Mouse (Mus musculus) G1E-ER4 (cell line): ENCODE data around the gene Atoh7. TPM values are rescaled to one million over a fixed set of nuclear protein-coding genes. Genes with fewer than 3 reads are reported as not detected.

ENCODE experiments used
- GATA1 ChIP-seq: IDR thresholded peaks from one replicate; pipeline ENCODE4 v1.8.0; 2012; ENCODE audit warnings: low read length, inconsistent platforms
- polyA plus RNA-seq: library from polyadenylated mRNA; stranded (reverse); fragments of >175 nt; gene quantifications from 2 replicates; pipeline ENCODE4 v1.2.3, GENCODE M21; 2012

The Atoh7 gene
- polyA plus RNA-seq, 1 experiment: not detected

DNA sequence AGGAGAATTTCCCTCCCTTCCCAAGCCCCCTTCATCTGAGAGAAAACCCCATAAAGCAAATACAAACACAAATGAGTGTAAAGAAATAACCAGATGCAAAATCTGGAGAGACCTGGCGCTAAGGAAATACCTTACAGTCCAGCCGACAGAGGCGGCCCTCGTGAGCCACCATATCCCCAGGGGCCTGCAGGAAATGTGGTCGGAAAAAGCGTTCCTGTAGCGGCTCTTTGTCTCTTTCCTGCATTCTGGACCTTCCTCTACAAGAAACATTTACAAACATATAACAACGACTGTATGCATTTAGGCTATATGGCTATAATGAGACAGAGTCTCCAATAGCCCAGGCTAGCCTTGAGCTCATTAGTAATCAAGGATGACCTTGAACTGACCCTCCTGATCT, 23.7 kb downstream of the Atoh7 start:
- TF ChIP-seq GATA1: no peak

DNA sequence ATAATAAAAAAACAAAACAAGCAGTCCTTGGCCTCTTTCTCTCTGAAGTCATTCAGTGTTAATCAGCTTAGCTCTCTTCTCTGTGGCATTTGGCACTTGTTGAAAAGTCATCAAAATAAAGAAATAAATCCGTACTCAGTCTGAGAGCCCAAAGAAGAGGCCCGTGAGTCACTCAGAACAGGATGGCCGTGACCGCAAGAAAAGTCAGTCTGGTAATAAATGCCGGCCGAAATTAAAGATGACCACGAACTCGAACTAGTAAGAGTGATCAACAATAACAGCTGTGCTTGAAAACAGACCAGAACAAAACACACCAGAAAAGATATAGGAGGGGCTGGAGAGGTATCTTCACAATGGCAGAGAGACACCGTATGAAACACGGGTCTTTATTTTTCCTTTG, 24.6 kb downstream of the Atoh7 start:
- no peak for TF ChIP-seq GATA1

DNA sequence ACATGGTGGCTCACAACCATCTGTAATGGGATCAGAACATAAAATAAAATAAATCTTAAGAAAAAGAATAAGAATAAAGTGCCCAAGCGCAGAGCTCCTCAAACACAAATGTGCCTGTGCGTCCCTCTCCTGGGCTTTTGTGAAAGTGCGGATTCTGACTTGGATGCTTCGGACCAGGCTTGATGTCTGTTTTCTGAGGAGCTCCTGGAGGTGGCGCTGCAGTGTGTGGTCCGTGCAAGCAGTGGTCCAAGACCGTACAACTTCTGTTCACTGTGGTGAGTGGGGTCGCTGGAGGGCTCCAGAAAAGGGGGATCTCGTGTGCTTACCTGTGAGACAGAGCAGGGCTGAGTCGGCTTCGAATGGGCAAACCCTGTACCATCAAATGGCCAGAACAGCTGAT, 25.9 kb downstream of the Atoh7 start:
- no peak for TF ChIP-seq GATA1

DNA sequence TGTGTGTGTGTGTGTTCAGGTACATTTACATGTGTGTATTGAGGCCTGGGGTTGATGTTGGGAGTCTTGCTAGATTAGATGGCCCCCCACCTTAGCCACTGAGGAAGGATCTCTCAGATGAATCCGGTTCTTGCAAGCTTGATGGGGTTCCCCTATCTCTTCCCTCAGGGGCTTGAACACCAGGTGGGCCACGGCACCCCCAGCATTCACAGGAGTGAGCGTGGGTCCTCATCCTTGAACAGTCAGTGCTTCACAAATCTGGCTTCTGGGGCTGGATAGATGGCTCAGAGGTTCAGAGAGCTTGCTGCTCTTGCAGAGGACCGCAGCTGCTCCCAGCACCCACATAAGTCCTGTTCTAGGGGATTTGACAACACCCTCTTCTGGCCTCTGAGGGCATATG, 26.7 kb downstream of the Atoh7 start:
- no peak for TF ChIP-seq GATA1

DNA sequence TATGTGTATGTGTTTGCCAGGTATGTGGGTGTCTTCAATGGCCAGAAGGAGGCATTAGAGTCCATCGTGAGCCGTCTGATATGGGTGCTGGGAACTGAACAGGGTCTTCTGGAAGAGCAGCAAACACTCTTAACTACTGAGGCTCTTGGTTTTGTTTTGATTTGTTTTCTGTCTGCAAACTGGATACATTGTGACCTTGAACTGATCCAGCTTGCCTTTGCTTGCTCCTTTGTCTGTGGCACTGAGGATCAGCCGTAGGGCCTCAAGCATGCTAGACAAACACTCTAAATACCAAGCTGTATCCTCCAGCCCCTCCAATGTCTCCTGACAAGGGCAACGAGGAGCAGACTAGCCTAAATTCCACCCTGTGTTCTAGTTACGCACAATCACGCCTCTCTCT, 27.7 kb downstream of the Atoh7 start:
- no peak for TF ChIP-seq GATA1

DNA sequence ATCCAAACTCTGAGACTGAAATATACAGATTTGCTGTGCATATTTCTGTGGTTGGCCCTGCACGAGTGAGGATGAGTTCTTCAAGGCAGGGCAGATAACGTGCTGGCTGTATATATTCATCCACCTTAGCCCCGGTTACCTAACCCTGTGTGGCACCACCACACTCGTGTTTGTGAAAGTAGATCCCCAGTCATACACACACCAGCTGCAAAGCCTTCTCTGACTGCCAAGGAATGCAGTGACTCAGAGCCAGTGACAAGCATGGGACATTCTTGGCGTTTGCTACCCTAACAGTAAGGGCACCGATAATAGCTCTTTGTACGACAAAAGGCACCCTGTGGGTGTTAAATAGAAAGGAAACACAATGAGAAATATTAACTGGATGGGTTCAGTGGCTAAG, 28.8 kb downstream of the Atoh7 start:
- TF ChIP-seq GATA1: no peak

DNA sequence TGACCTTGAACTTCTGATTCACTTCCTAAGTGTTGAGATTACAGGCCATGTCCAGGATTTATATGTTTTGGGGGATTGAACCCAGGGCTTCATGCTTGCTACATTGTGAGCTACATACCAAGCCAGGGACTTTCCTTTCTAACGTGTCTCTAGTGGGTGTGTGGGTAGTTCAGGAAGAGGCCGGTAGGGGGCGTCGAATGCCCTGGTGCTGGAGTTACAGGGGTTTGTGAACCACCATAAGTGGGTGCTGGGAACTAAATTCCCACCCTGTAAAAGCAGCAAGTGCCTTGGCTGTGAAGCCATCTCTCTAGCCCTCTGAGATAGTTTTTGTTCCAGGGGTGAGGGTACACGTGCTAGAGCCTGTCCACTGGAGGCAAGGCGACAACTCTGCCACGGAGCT, 31.0 kb downstream of the Atoh7 start:
- TF ChIP-seq GATA1: no peak

DNA sequence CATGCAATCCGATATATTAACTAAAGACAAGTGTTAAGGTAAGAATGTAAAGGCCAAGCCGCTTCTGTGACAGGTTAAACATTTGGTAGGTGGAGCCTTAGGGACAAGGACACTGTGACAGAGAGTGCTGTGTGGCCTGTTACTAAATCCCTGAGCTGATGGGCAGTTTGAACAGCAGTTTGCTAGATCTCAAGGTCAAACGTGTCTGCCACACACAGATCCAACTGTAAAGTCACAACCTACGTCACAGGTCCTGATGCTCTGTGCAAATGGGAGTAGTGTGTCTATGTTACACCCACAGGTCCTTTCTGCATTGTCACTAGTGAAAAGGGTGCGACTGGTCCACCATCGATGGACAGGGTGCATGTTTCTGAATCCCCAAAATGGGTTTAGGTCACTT, 32.9 kb downstream of the Atoh7 start:
- no peak for TF ChIP-seq GATA1

DNA sequence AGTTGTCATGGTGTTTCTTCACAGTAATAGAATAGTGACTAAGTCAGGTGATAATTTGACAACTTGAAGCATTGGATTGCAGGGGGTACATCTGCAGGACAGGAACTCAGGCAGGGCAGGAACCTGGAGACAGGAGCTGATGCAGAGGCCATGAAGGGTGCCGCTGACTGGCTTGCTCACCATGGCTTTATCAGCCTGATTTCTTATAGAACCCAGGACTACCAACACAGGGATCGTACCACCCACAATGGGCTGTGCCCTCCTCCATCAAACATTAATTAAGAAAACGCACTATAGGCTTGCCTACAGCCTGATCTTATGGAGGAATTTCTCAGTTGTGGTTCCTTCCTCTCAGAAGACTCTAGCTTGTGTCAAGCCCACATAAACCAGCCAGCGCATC, 33.9 kb downstream of the Atoh7 start:
- TF ChIP-seq GATA1: no peak

DNA sequence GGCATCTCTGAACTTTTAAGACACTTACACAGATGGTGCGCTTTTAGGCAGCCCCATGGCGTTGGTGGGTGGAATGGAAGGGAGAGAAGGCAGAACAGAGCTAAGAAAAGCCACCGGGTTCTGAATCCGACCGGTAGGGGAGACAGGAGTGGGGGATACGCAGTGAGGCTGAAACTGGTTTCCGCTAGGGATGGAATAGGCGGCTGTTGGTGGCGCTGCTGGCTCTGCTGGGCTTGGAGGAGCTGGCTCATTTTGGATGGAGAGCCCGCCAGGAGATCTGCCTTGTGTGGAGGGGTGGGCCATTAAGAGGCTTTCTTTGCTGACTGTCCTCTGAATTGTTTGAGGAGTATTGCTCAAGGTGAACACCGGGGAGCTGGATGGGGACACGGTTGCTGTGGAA, 36.2 kb downstream of the Atoh7 start:
- no peak for TF ChIP-seq GATA1

DNA sequence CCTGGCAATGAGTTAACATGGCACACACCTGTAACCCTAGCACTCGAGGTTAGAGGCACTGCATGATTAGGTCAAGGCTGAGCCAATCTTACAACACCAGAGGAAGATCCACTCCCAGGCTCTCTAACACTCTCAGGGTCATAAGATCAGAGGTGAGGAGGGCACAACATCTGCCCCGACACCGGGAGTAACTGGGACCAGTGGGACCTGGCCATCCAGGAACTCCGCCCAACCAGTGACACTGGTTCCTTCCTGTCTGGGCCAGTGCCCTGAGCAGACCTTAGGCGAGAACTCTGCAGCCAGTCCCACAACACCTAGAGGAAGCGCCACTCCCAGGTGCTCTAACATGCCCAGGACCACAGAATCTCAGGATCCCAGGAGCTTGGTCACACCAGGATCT, 37.0 kb downstream of the Atoh7 start:
- TF ChIP-seq GATA1: no peak

DNA sequence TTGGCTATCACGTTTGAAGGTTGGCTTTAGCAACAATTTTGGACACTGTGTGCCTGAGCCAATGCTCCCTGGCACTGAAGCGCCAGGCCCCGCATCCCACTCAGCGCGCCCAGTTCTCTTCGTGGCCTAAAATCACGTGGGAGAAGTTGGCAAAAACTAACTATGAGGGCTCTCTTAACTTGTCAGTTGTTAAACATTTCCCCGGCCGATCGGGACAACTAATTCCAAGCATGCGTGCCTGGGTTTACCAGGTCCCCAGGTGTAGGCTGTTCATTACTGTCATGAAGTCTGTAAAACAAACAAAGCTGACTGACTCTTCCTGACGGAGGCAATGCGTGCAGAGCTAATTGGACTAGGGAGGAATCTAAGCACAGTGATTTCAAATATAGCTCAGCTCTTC, 43.2 kb downstream of the Atoh7 start:
- TF ChIP-seq GATA1: no peak

Other genes starting within 250 kb of the Atoh7 start
- gene Tet1, start 190.7 kb upstream of the Atoh7 start, polyA plus RNA-seq: not detected in 2 replicates
- 7.8 and 14.5 TPM in 2 replicates for gene Slc25a16, start 179.0 kb upstream of the Atoh7 start, polyA plus RNA-seq
- 8.3 and 9.7 TPM in 2 replicates for gene Dna2, start 152.6 kb upstream of the Atoh7 start, polyA plus RNA-seq
- 0.62 and 0.78 TPM in 2 replicates for gene Rufy2, start 119.4 kb upstream of the Atoh7 start, polyA plus RNA-seq
- 4.5 and 5.2 TPM in 2 replicates for gene Hnrnph3, start 75.4 kb upstream of the Atoh7 start, polyA plus RNA-seq
- gene Pbld2, start 75.3 kb upstream of the Atoh7 start, polyA plus RNA-seq: not detected in 2 replicates
- gene Pbld1, start 39.5 kb upstream of the Atoh7 start, polyA plus RNA-seq: not detected in 2 replicates
- not detected in 2 replicates for gene Mypn, start 104.3 kb downstream of the Atoh7 start, polyA plus RNA-seq
- 4.8 and 6.2 TPM in 2 replicates for gene Herc4, start 144.2 kb downstream of the Atoh7 start, polyA plus RNA-seq